Mouse (Mus musculus): ENCODE measurements around the gene Msi1. TPM values are rescaled to one million over a fixed set of nuclear protein-coding genes. Genes with fewer than 3 reads are reported as not detected.

The Msi1 gene
- polyA plus RNA-seq, 1 experiment: 0.95 TPM

- 44% methylated on average over 17 of the region's 17 CpGs for WGBS
These were observed 25.8 kb upstream of the Msi1 start for GRCm38 (mm10) chr5:115403436-115404140.

GRCm38 (mm10) chr5:115404241-115404794 lies 25.1 kb upstream of the Msi1 start:
- no peak for TF ChIP-seq CTCF (IDR thresholded peaks at IDR 0.05; ENCODE audit: control insufficient read depth, insufficient read depth, low read length)
- no peak for TF ChIP-seq POLR2A (IDR thresholded peaks at IDR 0.05; ENCODE audit: borderline replicate concordance, control insufficient read depth, low read depth, low read length)
- Histone ChIP-seq H3K4me1 (ENCODE audit: control insufficient read depth, insufficient read depth, low read length) (no peaks in the 10 kb centered on the region), H3K27ac (ENCODE audit: control insufficient read depth, insufficient read depth, low read depth, low read length, poor library complexity) (no peak overlapping the region), H3K4me3 (replicated peaks; ENCODE audit: control insufficient read depth, low read depth, low read length) (no peak overlapping the region)
- WGBS: 15% methylated on average over 18 of the region's 18 CpGs

More at GRCm38 (mm10) chr5:115403436-115404140, 25.8 kb upstream of the Msi1 start:
- TF ChIP-seq POLR2A (IDR thresholded peaks at IDR 0.05; ENCODE audit: borderline replicate concordance, control insufficient read depth, low read depth, low read length): no peak
- no peak for TF ChIP-seq CTCF (IDR thresholded peaks at IDR 0.05; ENCODE audit: control insufficient read depth, insufficient read depth, low read length)
- H3K4me3 ChIP-seq (replicated peaks; ENCODE audit: control insufficient read depth, low read depth, low read length): no peak overlapping the region
- no peaks in the 10 kb centered on the region for H3K4me1 ChIP-seq (ENCODE audit: control insufficient read depth, insufficient read depth, low read length)
- H3K27ac ChIP-seq (ENCODE audit: control insufficient read depth, insufficient read depth, low read depth, low read length, poor library complexity): no peak overlapping the region

DNA sequence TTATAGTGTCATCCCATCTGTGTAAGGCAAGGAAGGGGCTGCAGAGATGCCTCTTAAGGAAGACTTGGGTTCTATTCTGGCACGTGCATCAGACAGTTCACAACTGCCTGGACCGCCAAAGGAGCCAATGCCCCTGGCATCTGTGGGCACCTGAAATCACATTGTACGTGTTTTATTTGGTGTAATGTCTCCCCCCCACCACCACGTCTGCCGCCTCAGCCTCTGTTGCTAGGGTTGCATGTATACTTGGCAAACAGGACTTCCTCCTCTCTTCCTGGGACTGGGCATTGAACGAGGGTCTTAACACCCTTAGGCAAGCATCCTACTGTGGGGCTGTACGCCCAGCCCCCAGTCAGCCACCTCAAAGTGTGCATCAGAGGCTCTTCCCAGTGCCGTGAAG lies 24.2 kb upstream of the Msi1 start:
- Histone ChIP-seq H3K4me3 (replicated peaks; ENCODE audit: control insufficient read depth, low read depth, low read length) (no peak overlapping the region), H3K27ac (ENCODE audit: control insufficient read depth, insufficient read depth, low read depth, low read length, poor library complexity) (no peak overlapping the region), H3K4me1 (ENCODE audit: control insufficient read depth, insufficient read depth, low read length) (no peaks in the 10 kb centered on the region)
- TF ChIP-seq POLR2A (IDR thresholded peaks at IDR 0.05; ENCODE audit: borderline replicate concordance, control insufficient read depth, low read depth, low read length) (no peak), CTCF (IDR thresholded peaks at IDR 0.05; ENCODE audit: control insufficient read depth, insufficient read depth, low read length) (no peak)
- WGBS: 68% methylated on average over 8 of the region's 8 CpGs

- Histone ChIP-seq H3K27ac (ENCODE audit: control insufficient read depth, insufficient read depth, low read depth, low read length, poor library complexity) (no peak overlapping the region), H3K4me3 (replicated peaks; ENCODE audit: control insufficient read depth, low read depth, low read length) (no peak overlapping the region), H3K4me1 (ENCODE audit: control insufficient read depth, insufficient read depth, low read length) (no peaks in the 10 kb centered on the region)
- WGBS: 41% methylated on average over 9 of the region's 9 CpGs
- TF ChIP-seq CTCF (IDR thresholded peaks at IDR 0.05; ENCODE audit: control insufficient read depth, insufficient read depth, low read length) (no peak), POLR2A (IDR thresholded peaks at IDR 0.05; ENCODE audit: borderline replicate concordance, control insufficient read depth, low read depth, low read length) (no peak)
These were observed 21.3 kb upstream of the Msi1 start for GRCm38 (mm10) chr5:115408110-115408509.

DNA sequence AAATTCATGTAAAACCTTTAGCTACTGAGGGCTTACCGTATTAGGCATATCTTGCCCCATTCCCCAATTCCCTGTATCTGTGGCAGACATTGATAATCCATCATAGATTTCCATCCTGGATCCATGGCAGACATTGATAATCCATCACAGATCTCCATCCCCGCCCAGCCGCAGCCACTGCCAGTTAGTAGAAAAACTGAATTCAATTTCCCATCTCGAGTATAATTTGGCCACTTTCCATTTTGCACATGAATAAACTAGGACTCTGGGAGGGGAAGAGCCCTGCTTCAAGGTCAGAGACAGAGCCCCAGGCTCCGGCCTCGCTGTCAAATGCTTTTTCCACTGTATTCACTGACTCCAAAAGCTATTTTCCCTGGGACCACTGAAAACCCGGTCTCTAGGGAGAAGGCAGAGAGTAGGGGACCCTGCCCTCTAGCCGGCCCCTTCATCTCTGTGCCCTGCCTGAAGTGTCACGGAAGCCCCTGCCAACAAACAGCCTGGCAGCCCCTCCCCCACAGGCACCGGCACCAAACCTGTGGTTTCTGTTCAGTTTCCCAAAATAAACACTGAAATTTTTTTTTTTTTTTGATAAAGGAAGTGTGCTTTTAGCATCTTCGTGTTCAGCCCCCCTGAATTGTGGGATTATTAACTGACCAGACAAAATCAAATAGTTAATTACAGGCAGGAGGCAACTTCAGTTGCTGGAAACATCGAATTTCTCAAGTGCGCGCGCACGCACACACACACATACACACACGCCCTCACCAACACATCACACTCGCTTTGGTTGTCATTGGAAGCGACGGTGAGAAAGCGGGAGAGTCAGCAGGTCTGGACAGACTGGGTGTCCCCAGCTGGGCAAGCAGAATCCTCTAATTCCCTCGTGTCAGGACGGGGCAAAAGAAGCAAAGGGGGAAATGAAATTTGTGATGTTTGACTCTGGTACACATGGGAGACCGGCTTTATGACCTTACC lies 14.0 kb upstream of the Msi1 start:
- Histone ChIP-seq H3K4me3 (replicated peaks; ENCODE audit: control insufficient read depth, low read depth, low read length) (no peak overlapping the region), H3K27ac (ENCODE audit: control insufficient read depth, insufficient read depth, low read depth, low read length, poor library complexity) (no peak overlapping the region), H3K4me1 (ENCODE audit: control insufficient read depth, insufficient read depth, low read length) (no peaks in the 10 kb centered on the region)
- TF ChIP-seq CTCF (IDR thresholded peaks at IDR 0.05; ENCODE audit: control insufficient read depth, insufficient read depth, low read length) (no peak), POLR2A (IDR thresholded peaks at IDR 0.05; ENCODE audit: borderline replicate concordance, control insufficient read depth, low read depth, low read length) (no peak)
- 17% methylated on average over 24 of the region's 24 CpGs for WGBS

GRCm38 (mm10) chr5:115428831-115429358 lies 504 bp upstream of the Msi1 start:
- TF ChIP-seq CTCF (IDR thresholded peaks at IDR 0.05; ENCODE audit: control insufficient read depth, insufficient read depth, low read length) (no peak), POLR2A (IDR thresholded peaks at IDR 0.05; ENCODE audit: borderline replicate concordance, control insufficient read depth, low read depth, low read length) (no peak)
- WGBS: 4% methylated on average over 20 of the region's 20 CpGs
- H3K27ac ChIP-seq (ENCODE audit: control insufficient read depth, insufficient read depth, low read depth, low read length, poor library complexity): no peak overlapping the region
- no peak overlapping the region for H3K4me3 ChIP-seq (replicated peaks; ENCODE audit: control insufficient read depth, low read depth, low read length)
- no peaks in the 10 kb centered on the region for H3K4me1 ChIP-seq (ENCODE audit: control insufficient read depth, insufficient read depth, low read length)

- TF ChIP-seq CTCF (IDR thresholded peaks at IDR 0.05; ENCODE audit: control insufficient read depth, insufficient read depth, low read length) (no peak), POLR2A (IDR thresholded peaks at IDR 0.05; ENCODE audit: borderline replicate concordance, control insufficient read depth, low read depth, low read length) (no peak)
- WGBS: 2% methylated on average over 67 of the region's 73 CpGs
- H3K4me1 ChIP-seq (ENCODE audit: control insufficient read depth, insufficient read depth, low read length): no peaks in the 10 kb centered on the region
- H3K27ac ChIP-seq (ENCODE audit: control insufficient read depth, insufficient read depth, low read depth, low read length, poor library complexity): no peak overlapping the region
- no peak overlapping the region for H3K4me3 ChIP-seq (replicated peaks; ENCODE audit: control insufficient read depth, low read depth, low read length)
These were observed 975 bp downstream of the Msi1 start for GRCm38 (mm10) chr5:115430187-115430960.
